Comparison of ENCODE assay signal across 17 mouse cellular contexts in genomic region chr15:100857586-100857985, GRCm38 (mm10). TPM values are rescaled to one million over a fixed set of nuclear protein-coding genes. Genes with fewer than 3 reads are reported as not detected.
"Had no signal": no experiment of that assay in that cellular context is flagged by ENCODE, and none has a peak within 500 bp of the region (broad histone marks: within the 10 kb centered on the region; RNA-seq: fewer than 3 reads in every experiment).

No protein-coding gene starts in this region.

- H3K27me3 ChIP-seq: neural tube, embryonic 13.5 days; neural tube, embryonic 15.5 days; stomach, embryonic 15.5 days had no signal

- H3K36me3 ChIP-seq: midbrain, embryonic 10.5 days; midbrain, embryonic 13.5 days; neural tube, embryonic 13.5 days; neural tube, embryonic 15.5 days; stomach, embryonic 15.5 days had no signal

- H3K9ac ChIP-seq: lung, embryonic 14.5 days; midbrain, embryonic 13.5 days; neural tube, embryonic 13.5 days; neural tube, embryonic 15.5 days; stomach, embryonic 15.5 days had no signal

- H3K4me3 ChIP-seq: midbrain, embryonic 10.5 days; midbrain, embryonic 13.5 days; myocyte; neural tube, embryonic 13.5 days; neural tube, embryonic 15.5 days; stomach, embryonic 15.5 days had no signal

- H3K4me2 ChIP-seq: lung, embryonic 14.5 days; midbrain, embryonic 13.5 days; neural tube, embryonic 13.5 days; neural tube, embryonic 15.5 days; stomach, embryonic 15.5 days had no signal

- H3K9me3 ChIP-seq: midbrain, embryonic 10.5 days; midbrain, embryonic 13.5 days; neural tube, embryonic 13.5 days; neural tube, embryonic 15.5 days; stomach, embryonic 15.5 days had no signal

- DNase-seq: lung, adult 18-20 months; lung, embryonic 14.5 days; lung, postnatal 10 days; lung, postnatal 4 days; right cerebral cortex, postnatal 14 days; thymus, adult 2 months; thymus, postnatal 25 days; thymus, postnatal 4 days had no signal

- ATAC-seq: midbrain, embryonic 13.5 days; midbrain, embryonic 16.5 days had no signal

- H3K27ac ChIP-seq: midbrain, embryonic 10.5 days; midbrain, embryonic 13.5 days; neural tube, embryonic 13.5 days; neural tube, embryonic 15.5 days; stomach, embryonic 15.5 days; stomach, postnatal 0 days had no signal

- H3K4me1 ChIP-seq: midbrain, embryonic 10.5 days; midbrain, embryonic 13.5 days; neural tube, embryonic 13.5 days; neural tube, embryonic 15.5 days; stomach, embryonic 15.5 days had no signal

RNA-seq across cellular contexts. Expression of gene Scn8a, which starts 12.1 kb away (rescaled TPM):
- total RNA-seq: megakaryocyte-erythroid progenitor cell, adult 5-6 weeks had no signal
- polyA plus RNA-seq: myocyte had no signal
